Mouse (Mus musculus): Measurements from ENCODE around the gene Gja4.

DNA sequence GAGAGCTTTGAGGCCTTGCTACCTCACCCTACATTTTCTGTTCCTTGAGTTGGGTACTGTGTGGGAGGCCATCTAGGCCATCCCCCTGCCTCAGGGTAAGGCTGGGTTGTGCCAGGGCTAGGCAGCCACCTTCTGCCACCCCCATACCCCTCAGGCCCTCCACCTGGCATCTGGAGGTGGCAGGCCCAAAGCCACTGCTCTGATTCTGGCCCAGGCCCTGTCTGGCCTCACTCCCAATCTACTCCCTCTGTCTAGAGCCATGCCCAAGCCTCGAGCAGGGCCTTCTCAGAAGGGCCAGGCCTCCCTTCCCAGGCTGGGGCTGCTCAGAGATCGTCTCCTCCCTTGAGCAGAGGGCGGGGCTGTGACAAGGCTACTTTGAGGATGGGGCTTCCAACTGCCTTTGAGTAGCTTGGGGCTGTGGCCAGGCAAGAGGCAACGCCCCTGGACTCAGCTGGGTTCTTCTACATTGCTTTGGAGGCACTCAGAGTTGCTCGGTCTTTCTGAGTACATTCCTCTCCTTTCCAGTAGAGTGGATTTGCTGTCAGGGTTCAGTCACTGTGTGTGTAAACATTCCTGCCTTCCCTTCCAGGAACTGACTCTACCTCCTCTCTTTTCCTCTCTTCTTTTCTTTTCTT is 21.1 kb upstream of the Gja4 start:
- no peak for TF ChIP-seq POLR2A (IDR thresholded peaks at IDR 0.05; ENCODE audit: control insufficient read depth, low read depth, low read length)
- TF ChIP-seq CTCF (IDR thresholded peaks at IDR 0.05; ENCODE audit: control insufficient read depth, insufficient read depth, insufficient replicate concordance, low read depth, low read length): no peak

All from testis, adult 2 months (tissue).